Mouse (Mus musculus): ENCODE measurements around the gene Etfrf1.

Gene Etfrf1

GRCm38 (mm10) chr6:145210816-145211338 is at the start of gene Etfrf1, which contains the start of gene Casc1:
Gene Etfrf1 (plus strand): TSS chr6:145211134.
Gene Casc1 (minus strand): TSS chr6:145211005.
- peak; percentile 100 for DNase-seq (ENCODE audit: low read depth)

DNA sequence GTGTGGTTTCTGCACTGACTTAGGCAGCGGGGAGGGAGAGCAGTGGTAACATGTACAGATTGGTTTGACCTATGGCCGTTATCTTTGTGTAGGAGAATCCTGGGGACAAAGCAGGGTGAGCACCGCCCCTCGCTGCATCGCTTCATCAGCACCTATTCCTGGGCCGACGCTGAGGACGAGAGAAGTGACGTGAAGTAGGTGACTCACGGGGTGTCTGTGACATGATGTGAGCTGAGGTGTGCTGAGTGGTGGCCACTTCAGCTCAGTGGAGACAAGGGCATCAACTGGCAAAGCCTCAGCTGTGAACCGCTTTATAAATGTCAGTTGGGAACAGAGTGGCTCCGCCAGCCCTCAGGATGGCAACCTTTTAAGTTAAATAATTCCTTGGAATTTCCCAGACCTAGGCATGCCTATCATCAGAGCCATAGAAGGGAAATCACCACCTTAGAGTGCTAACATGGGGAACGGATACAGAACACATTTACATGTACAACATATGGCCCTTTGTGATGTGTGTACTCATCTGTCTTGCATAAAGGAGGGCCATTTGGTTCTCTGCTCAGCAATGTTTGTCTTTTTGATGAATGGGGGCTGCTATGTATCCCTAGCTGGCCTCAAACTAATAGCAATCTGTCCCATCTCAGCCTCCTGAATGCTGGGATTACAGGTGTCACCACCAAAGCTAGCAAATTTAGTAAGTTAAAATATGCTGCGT is 38.9 kb upstream of the Etfrf1 start:
- DNase-seq (ENCODE audit: low read depth), result no peak

DNA sequence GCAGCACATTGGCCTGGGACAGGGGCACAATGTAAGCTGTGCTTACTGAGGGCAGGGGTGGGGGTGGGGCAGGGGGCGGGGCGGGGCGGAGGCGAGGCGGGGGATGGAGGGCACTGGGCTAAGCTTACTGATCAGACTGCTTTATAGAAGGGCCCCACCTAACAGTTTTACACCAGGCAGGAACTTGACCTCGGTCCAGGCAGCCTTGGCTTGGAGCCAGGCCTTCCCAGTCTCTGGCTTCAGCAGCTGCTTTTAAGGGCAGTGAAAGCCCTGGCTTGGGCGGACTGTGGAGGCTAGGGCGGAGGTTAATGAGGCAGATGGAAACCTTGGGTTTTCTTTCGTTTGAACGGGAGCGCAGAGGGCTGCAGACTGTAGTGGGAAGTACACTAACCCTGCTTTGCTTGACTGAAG is 37.1 kb upstream of the Etfrf1 start:
- no peak for DNase-seq (ENCODE audit: low read depth)

DNA sequence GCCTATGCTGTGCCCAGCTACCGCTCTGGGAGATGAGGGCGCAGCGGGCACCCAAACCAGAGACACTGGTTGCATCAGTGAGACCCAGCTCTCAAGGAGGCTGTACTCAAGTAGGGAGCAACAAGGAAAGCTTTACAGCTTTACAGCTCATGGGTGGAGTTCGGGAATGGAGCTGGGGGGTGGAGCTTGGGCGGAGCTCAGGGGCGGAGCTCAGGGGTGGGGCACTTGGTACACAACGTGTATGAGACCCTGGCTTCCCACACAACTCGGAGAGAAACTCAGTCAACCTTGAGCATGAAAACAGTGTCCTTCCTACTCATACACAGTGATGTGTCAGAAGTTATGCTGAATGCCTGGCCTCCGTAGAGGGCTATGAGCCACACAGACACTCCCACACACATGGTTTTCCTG is 35.4 kb upstream of the Etfrf1 start:
- no peak for DNase-seq (ENCODE audit: low read depth)

- no peak for DNase-seq (ENCODE audit: low read depth)
These were observed 34.5 kb upstream of the Etfrf1 start for GRCm38 (mm10) chr6:145176474-145176873.

DNA sequence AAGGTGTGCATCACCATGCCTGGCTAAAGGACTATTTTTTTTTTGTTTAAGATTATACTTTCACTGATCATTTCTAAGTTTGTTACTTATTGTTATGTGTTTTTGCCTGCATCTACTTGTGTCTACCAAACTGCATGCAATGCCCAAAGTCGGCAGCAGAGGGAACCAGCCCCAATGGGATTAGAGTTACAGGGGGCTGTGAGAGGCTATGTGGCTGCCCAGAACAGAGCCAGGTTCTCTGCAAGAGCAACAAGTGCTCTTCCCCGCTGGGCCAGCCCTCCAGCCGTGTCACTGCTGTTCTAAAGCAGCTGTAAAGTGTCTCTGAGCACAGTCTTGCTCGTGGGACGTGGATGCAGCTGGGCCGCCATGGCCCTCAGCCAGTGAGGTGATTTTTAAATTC is 31.3 kb upstream of the Etfrf1 start:
- peak; percentile 60 for DNase-seq (ENCODE audit: low read depth)

DNA sequence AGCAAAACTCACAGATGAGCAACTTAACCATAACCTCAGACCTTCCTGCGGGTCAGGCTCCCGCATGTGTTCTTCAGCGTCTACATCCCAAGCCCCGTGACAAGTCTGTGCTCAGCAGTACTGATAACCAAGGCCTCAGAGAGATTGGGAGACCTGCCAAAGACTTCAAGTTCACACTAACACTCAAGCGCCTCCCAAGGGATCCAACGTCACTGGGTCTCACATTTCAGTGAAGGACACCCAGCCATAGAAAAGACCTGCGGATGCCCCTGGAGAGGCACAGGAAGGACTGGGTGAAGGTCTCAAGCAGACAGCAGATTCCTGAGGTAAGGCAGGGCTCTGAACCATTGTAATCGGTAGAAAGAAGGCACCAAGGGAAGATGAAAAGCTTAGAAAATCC is 28.9 kb upstream of the Etfrf1 start:
- DNase-seq (ENCODE audit: low read depth), result no peak

GRCm38 (mm10) chr6:145186096-145186495 is 24.8 kb upstream of the Etfrf1 start:
- DNase-seq (ENCODE audit: low read depth), result no peak

DNA sequence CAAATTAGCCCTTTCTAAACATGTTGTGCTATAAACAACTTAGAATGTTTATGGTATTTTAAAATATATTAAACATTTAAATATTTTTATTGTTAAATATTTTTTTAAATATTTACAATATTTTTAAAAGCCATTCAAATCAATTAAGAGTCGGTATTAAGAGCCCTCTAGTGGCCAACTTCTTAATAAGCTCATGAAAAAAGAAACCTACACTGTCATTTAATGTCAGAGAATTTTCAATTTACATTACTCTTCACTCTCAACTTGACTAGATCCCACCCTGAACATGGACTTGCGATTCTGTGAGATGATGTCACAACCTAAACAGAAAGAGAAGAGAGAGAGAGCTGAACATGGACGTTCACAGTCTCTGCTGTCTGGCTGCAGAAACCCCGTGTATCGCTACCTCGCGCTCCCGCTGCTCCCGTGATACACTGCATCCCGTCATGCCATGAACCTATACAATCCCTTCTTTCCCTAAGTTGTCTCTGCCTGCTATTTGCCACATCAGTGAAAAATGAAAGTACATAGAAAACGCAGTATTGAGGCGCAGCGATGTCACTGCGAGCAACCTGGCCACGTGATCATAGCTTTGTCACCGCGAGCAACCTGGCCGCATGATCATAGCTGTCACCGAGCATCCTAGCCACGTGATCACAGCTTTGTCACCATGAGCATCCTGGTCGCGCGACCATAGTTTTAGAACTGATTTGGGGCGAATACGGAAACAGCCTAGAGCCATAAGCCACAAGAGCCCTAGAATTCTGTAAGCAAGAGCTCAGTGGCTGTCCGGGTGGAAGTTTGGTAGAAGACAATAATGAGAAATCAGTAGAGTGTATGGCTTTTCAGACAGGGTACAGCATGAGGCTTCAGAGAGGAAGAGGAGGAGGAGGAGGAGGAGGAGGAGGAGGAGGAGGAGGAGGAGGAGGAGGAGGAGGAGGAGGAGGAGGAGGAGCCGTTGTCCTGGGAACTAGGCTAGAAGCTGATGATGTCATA is 23.5 kb upstream of the Etfrf1 start:
- DNase-seq (ENCODE audit: low read depth), result no peak

DNA sequence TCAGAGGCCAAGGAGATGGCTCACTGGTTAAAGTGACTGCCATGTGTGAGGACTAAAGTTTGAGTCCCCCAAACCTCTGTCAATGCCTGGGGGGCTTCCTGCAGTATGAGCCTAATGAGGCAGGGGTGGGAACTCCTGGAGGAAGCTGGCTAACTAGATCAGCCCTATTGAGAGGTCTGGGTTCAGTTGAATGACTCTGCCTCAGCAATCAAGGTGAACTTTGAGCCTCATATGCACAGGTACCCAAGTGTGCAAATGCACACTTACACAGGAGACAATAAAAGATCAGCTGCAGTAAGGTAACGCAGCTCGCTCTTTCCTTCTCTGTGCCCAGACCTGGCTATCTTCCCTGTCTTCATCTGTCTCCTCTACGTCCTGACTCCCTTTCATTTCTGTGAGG is 17.9 kb upstream of the Etfrf1 start:
- DNase-seq (ENCODE audit: low read depth), result no peak

GRCm38 (mm10) chr6:145193446-145193845 is 17.5 kb upstream of the Etfrf1 start:
- no peak for DNase-seq (ENCODE audit: low read depth)

- no peak for DNase-seq (ENCODE audit: low read depth)
These were observed 12.8 kb upstream of the Etfrf1 start for GRCm38 (mm10) chr6:145197949-145198686.

GRCm38 (mm10) chr6:145202432-145203125 is 8.4 kb upstream of the Etfrf1 start:
- no peak for DNase-seq (ENCODE audit: low read depth)

DNA sequence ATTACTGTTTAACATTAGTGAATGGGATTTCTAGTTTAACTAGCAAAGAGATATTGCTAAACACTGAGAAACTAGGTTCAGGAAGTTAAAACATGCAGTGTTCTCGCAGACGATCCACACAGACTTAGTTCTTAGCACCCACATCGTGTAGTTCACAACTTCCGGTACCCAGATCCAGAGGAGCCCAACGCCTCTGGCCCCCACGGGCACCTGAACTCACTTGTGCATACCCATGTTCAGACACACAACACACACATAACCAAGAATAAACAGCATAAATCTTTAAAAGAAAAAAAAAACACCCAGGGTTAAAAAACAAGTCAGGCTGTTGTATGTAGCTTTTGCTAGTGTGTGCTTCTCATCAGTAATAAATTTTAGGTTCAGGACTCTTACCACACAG is 6.5 kb upstream of the Etfrf1 start:
- DNase-seq (ENCODE audit: low read depth), result no peak

- no peak for DNase-seq (ENCODE audit: low read depth)
These were observed 5.8 kb upstream of the Etfrf1 start for GRCm38 (mm10) chr6:145205142-145205541.

GRCm38 (mm10) chr6:145210056-145210680 is 766 bp upstream of the Etfrf1 start:
- DNase-seq (ENCODE audit: low read depth), result no peak

GRCm38 (mm10) chr6:145211376-145212305 is 707 bp downstream of the Etfrf1 start:
- DNase-seq (ENCODE audit: low read depth), result no peak

DNA sequence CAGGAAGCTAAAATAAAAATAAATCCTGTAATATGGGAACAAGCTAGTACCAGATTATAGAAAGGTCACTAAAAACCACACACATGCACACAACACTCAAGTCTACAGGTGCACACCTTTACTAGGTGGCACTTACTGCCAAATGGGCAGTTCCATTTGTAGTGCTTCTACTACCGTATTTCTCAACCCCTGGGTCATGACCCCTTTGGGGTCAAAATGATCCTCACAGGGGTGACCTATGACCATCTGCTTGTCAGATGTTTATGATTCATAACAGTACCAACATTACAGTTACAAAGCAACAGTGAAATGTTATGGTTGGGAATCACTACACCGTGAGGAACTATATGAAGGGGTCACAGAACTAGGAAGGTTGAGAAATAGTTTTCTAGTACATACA is 3.0 kb downstream of the Etfrf1 start:
- no peak for DNase-seq (ENCODE audit: low read depth)

GRCm38 (mm10) chr6:145215826-145216225 is 4.9 kb downstream of the Etfrf1 start:
- no peak for DNase-seq (ENCODE audit: low read depth)

GRCm38 (mm10) chr6:145224246-145224645 is 13.3 kb downstream of the Etfrf1 start:
- DNase-seq (ENCODE audit: low read depth), result no peak

All from c-Kit-positive CD71-negative TER-119-negative erythroid progenitor cells, embryonic 14.5 days (primary cell).